Mouse (Mus musculus) spleen, embryonic (tissue): ENCODE measurements around the gene Snrpd2.
"Not testable (repeated sequence)": the region's sequence is repeated elsewhere in the genome, so short reads cannot be mapped to it uniquely, and the experiment has no call there.

Experiments used
- CTCF ChIA-PET: fragments of 350-600 bp; sonication (Branson Sonifier 250); formaldehyde crosslinking; loops from one replicate; lab custom pipeline; 2022; lab: Charles Lee

The Snrpd2 gene

DNA sequence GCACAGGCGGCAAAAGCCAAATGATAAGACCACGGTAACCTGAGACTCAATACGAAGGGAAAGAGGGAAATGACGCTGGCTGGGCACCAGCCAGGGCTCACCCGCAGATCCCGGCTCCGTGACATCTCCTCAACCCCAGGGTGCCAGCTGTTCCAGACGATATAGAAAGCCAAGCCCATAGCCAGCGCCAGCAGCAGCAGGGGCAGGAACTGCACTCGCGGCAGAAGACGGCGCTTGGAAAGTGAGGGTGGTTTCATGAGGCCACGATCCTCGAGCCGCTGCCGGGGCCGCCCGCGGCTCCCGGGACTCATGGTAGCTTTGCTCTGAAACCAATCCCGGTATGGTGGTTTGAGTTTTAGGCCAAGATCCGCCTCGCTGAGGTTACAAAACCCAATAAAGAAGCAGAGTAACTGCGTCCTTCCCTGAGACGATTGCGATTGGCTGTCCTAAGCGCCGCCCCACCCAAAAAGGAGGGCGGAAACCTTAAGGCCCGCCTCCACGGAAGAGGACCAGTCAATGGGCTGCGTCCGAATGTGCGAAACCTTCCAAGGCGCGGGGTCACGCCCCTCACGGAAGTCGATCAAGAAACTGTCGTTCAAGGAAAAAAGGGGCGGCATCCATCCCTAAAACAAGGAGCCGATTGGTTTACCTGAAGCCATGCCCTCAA lies 514 bp upstream of the Snrpd2 start, which contains the start of gene Qpctl:
TSS of gene Qpctl (minus strand) at position 417 of the 667 bp plus-strand sequence.
- CTCF ChIA-PET = no interaction called here

DNA sequence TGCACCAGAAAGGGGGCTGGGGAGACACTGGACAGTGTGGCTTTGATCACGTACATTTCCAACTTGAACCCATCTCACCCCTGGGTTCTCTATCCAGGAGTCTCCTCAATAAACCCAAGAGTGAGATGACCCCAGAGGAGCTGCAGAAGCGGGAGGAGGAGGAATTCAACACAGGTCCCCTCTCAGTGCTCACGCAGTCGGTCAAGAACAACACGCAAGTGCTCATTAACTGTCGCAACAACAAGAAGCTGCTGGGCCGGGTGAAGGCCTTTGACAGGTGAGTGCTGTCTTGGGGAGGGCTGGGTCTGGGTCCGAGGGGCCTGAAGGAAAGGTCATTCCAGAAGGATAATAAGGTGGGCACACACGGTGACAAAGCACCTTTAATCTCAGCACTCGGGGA lies 1.6 kb downstream of the Snrpd2 start:
- CTCF ChIA-PET = not testable (repeated sequence)

GRCm38 (mm10) chr7:19154796-19155195 lies 5.3 kb downstream of the Snrpd2 start:
- CTCF ChIA-PET = no interaction called here

DNA sequence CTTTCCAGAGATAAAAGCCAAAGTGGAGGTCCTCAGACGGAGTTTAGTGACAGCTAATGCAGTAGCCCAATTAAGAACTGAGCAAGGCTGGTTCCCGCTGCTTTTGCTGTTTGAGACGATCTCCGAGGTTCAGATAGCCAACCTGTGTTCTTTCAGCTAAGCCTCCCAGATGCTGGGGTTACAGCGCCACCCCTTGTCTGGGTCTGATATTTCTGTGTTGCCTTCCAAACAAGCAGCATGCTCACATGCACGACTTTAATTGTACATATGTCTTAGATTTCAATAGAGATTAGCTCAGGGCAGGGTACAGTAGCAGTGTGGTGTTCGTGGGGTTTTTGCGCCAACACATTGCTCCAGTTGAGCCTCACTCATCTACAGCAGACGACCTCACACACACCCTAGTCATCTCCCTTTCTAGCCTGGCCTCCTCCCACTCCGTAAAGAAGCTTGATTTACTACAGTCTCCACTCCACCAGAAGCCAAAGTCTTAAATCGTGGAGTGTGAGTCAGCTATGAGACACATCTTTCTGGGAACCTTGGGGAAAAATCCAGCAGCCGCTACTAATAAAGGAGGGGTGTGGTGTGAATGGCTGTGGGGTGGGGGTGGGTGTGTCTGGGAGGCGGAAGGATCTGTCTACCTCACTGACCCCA lies 6.4 kb downstream of the Snrpd2 start:
- CTCF ChIA-PET = interaction anchor here (0.6 to 0.8 kb wide), 3 partner anchors 17 to 87 kb away, joined by 3 to 20 read pairs (median 6); no protein-coding TSS in a partner anchor

DNA sequence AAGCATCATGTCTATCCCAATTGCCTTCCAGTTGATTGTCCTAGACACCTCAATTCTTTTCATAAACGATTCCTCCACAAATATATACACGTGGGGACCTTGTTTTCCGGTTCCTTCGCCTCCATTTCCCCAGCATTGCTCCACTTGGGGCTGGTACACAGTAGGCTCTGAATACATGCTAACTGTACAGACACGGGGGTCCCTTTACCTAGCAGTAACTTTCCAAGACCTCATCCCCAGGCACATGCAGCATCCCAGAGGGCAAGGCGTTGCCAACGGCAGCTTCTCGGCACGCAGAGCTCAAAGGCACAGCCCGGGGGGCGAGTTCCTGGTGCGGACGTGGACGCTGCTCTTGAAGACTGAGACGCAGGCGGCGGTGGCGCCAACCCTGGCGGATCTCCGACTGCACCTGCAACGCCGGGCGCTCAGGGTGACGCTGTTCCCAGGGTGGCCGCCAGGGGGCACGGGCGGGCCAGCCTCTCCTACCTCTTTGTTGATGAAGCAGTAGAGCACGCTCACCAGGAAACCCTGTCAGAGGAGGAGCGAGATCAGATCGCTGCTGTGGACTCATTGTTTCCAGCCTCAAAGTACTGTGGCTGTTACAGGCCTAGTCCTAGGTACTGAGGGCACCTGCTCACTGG lies 7.8 kb downstream of the Snrpd2 start:
- CTCF ChIA-PET = no interaction called here

- CTCF ChIA-PET = interaction anchor here (0.7 kb wide), 1 partner anchor 148 kb away, joined by 3 read pairs; no protein-coding TSS in a partner anchor
These were observed 9.1 kb downstream of the Snrpd2 start for GRCm38 (mm10) chr7:19158601-19159000.

DNA sequence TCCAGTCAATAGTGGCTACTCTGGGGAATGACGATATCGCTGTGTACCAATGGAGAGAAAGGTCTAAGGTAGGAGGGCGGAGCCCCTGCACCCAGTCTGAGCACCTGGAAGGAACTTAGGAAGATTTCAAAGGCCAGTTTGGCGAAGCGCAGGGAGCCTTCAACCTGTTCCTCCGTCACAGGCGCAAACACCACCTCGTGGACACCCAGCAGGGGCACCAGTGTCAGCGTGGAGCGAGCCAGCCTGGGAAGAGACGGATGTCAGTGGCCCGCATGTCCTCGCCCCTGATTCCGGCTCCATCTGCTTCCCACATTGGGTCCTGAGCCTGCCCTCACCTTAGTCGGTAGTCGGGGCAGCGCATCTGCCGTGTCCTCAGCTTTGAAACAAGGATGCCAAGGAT lies 9.9 kb downstream of the Snrpd2 start:
- CTCF ChIA-PET = interaction anchor here (0.7 kb wide), 1 partner anchor 147 kb away, joined by 3 read pairs; no protein-coding TSS in a partner anchor

DNA sequence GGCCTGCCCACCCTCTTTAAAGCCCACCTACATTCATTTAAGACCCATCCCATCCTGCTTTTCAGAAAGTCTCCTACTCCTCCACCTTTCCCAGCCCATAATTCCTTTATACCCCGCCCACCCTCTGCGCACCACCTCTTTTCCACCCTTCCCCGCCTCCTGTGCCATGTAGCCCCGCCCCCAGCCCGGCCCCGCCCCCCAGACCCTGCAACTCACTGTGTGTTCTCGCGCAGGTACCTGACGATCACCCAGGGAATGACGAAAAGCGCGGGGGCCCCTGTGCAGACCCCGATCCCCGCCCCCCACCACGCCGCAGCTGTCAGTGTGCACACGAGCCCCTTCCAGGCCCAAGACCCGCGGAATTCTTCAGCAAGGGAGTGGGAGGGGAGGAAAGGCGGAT lies 10.6 kb downstream of the Snrpd2 start:
- CTCF ChIA-PET = no interaction called here

- CTCF ChIA-PET = no interaction called here
These were observed 13.4 kb downstream of the Snrpd2 start for GRCm38 (mm10) chr7:19162928-19163327.

DNA sequence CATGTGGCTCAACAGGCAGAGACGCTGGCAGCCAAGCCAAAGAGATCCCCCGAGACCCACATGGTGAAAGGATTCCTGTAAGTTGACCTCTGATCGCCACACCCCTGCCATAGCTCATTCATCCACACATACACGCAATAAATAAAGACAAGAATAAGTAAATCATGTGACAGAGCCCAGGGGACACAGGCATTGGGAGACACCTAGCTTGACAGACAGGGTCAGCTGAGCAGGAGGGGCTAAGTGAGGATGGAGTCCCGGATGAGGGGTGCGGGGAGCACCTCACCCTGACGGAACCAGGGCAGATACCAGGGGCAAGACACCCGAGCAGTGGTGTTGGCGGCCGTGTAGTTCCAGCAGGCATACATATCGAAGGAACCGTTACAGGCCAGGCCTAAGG lies 14.2 kb downstream of the Snrpd2 start:
- CTCF ChIA-PET = interaction anchor here (1.4 kb wide), 1 partner anchor 14 kb away, joined by 3 read pairs; no protein-coding TSS in a partner anchor

- CTCF ChIA-PET = interaction anchor here (1.4 kb wide), 1 partner anchor 13 kb away, joined by 3 read pairs; no protein-coding TSS in a partner anchor
These were observed 14.7 kb downstream of the Snrpd2 start for GRCm38 (mm10) chr7:19164189-19164588.

DNA sequence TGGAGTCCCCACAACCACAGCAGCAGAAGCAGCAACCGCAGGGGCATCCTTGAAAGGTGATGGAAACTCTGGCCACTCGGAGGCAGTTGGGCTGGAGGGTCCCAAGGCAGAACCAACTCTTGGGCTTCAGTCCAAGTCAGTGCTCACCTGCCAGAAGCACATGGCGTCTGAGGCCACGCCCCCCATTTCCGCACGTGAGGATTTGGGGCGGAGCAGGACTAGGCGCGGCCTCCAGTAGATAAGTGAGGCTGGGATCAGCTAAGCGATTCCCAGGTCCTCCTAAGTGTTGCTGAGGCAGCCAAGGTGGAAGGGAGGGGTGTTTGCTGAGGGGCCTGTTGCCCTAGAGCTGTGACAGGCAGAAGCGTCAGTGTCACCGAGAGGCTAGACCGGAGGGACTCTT lies 15.5 kb downstream of the Snrpd2 start:
- CTCF ChIA-PET = interaction anchor here (0.9 kb wide), 1 partner anchor 19 kb away, joined by 3 read pairs; no protein-coding TSS in a partner anchor

- CTCF ChIA-PET = interaction anchor here (0.9 kb wide), 1 partner anchor 19 kb away, joined by 3 read pairs; no protein-coding TSS in a partner anchor
These were observed 16.3 kb downstream of the Snrpd2 start, which contains the start of gene Gipr for GRCm38 (mm10) chr7:19165656-19166423. Gene Gipr, minus strand, starts transcription at chr7:19166127.

DNA sequence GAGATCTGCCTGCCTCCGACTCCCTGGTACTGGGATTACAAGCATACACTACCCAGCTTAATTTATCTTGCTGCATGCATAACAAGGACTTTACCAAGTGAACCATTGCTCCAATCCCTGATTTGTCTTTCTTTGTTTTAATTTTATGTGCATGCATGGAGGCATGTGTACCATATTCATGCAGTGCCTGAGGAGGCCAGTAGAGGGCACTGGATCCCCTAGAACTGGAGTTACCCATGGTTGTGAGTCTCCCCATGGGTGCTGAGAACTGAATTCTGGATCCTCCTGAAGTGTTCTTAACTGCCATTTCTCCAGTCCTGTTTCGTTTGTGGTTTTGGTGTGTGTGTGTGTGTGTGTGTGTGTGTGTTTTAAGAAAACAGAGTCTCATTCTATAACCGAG lies 17.5 kb downstream of the Snrpd2 start:
- CTCF ChIA-PET = no interaction called here

DNA sequence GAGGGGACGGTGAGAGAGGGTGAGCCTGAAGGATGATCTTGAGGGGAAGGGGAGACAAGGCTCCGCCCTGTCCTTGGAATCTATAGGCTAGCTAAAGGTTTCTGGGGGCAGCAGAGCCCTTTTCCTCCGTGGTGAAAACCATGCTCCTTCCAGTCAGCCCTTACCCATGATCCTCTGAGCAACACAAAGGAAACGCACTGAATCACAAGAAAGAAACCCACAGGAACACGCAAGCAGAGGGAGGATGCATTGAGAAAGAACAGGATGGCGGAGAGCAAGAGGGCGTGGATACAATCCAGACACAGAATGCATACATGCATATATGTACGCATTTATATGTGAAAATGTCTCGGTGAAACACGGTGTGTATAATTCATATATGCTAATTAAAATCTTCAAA lies 20.0 kb downstream of the Snrpd2 start:
- CTCF ChIA-PET = no interaction called here

DNA sequence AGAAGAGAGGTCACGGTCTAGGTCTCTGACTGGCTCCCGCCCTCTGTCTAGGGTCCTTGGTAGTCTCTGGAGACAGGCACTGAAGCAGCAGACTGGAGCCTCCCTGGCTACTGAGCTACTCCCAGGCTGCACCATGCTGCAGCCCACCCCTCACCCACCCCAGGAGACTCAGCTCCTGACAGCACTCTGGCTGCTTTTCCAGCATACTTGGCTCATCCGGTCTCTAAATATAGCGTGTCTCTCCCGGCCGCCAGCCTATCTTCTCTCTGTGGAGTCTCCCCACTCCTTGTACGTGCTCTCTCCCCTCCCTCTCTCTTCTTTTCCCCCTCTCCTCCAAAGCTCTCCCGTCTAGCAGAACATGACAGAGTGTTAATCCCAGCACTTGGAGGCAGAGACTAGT lies 20.6 kb downstream of the Snrpd2 start:
- CTCF ChIA-PET = interaction anchor here (0.6 kb wide), 1 partner anchor 404 kb away, joined by 3 read pairs; no protein-coding TSS in a partner anchor

DNA sequence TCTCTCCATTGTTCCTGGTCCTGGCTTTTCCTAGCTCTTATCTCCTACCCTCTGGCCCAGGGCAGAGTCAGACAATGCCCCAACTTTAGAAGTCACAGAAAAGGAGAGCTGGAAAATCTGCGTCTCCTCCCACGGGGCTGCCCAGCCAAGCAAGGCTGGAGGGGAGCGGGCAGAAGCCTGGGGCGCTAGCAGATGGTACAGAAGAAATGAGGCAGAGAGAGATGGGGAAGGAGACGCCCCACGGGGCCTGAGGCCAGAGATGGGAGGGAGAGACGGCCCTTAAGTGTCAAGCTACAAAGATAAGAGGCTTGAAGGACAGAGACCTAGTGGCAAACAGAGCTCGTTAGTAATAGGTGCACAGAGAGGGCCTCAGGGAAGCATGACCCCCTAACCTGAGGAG lies 22.3 kb downstream of the Snrpd2 start:
- CTCF ChIA-PET = no interaction called here

DNA sequence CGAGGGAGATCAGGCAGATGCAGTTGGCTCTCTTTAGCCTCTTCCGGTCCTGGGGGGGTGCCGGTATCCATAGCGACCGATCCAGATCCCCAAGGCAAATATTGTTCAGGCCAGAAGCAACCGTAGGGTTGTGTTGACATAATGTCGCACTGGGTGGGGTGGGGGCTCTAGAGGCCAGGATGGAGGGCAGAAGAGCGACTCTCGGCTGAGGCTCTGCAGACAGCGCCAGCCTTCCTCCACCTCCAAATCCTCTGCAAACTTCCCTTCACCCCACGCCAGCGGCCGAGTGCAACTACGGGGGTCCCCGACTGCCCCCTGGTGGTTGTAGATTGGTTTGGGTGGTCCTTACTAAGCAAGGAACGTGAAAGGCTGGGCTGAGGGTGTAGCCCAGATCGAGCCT lies 23.4 kb downstream of the Snrpd2 start:
- CTCF ChIA-PET = interaction anchor here (0.6 to 1.1 kb wide), 4 partner anchors 17 to 359 kb away, joined by 3 to 16 read pairs (median 3); no protein-coding TSS in a partner anchor

DNA sequence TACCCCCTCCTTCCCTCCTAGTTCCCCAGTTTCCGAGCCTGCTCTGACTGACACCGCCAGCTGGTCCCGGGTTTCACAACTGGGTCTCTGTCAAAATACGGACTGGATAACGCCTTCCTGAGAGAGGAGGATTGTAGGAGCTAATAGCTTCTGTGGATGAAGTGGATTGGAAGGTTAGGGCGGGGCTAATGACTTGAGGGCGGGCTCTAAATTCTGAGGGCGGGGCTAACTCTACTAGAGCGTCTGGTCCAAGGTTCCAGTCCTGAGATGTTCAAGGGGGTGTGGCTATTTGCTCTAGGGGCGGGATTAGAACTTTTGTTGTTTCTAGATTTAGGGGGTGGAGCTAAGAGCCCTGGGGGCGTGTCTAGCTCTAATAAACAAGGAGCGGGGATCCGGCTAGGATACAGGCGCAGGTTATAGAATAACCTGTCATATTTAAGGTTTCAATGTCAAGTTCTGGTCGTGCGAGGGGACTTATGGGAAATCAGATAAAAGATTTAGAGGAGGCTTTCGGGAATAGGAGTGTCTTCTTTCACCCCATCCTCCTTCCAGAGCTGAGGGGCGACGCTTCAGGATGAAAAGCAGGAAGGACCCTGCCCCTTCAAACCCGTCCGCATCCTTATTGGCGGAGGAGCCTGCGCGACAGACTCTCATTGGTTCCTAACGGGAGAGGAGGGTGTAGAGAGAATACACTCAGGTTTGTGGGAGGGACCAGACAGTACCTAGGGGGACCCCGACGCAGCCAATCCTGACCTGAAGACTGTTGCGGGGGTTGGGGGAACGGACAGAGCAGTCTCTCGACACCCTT lies 26.4 kb downstream of the Snrpd2 start, which contains the start of gene Eml2:
TSS of gene Eml2 (plus strand) at position 714 of the 808 bp plus-strand sequence.
- CTCF ChIA-PET = interaction anchor here (0.6 kb wide), 1 partner anchor 22 kb away, joined by 5 read pairs; no protein-coding TSS in a partner anchor

- CTCF ChIA-PET = interaction anchor here (0.5 kb wide), 1 partner anchor 132 kb away, joined by 9 read pairs; no protein-coding TSS in a partner anchor
These were observed 27.0 kb downstream of the Snrpd2 start for GRCm38 (mm10) chr7:19176516-19176947.
